Mouse (Mus musculus): ENCODE results near the gene Kcnb1. TPM values are rescaled to one million over a fixed set of nuclear protein-coding genes. Genes with fewer than 3 reads are reported as not detected.

Kcnb1 gene
- polyA plus RNA-seq, 1 experiment from 2014 or later, result 1.3 TPM

GRCm38 (mm10) chr2:167062965-167063880, 126.7 kb downstream of the Kcnb1 start, which contains the start of gene Znfx1:
Znfx1 (minus strand) TSS chr2:167063015.
- Histone ChIP-seq H3K36me3 (peaks cover 28% of the 10 kb centered on the region), H3K27ac (peak within 1 kb of the TSS; percentile 91), H3K9me3 (no peaks in the 10 kb centered on the region), H3K4me3 (peak within 1 kb of the TSS; percentile 86), H3K9ac (peak within 1 kb of the TSS; percentile 89), H3K4me2 (replicated peaks) (peak within 1 kb of the TSS; percentile 79), H3K4me1 (peaks cover 33% of the 10 kb centered on the region), H3K27me3 (no peaks in the 10 kb centered on the region)
- ATAC-seq (ENCODE audit: insufficient number of reproducible peaks, insufficient read depth, low FRiP score, low TSS enrichment), result peak; percentile 91
- WGBS, result under 1% methylated on average over 52 of the region's 57 CpGs

- Histone ChIP-seq H3K27me3 (no peaks in the 10 kb centered on the region), H3K9me3 (no peaks in the 10 kb centered on the region), H3K4me3 (peak overlapping the region; percentile 86), H3K36me3 (peaks cover 31% of the 10 kb centered on the region), H3K4me2 (replicated peaks) (peak overlapping the region; percentile 79), H3K4me1 (peaks cover 33% of the 10 kb centered on the region), H3K9ac (peak overlapping the region; percentile 89), H3K27ac (peak overlapping the region; percentile 91)
- under 1% methylated on average over 48 of the region's 60 CpGs for WGBS
- peak; percentile 82 for ATAC-seq (ENCODE audit: insufficient number of reproducible peaks, insufficient read depth, low FRiP score, low TSS enrichment)
These were observed 127.5 kb downstream of the Kcnb1 start for GRCm38 (mm10) chr2:167062497-167062911.

- 27% methylated on average over 11 of the region's 11 CpGs for WGBS
- Histone ChIP-seq H3K4me2 (replicated peaks) (peak overlapping the region; percentile 79), H3K4me3 (peak overlapping the region; percentile 86), H3K9ac (peak overlapping the region; percentile 89), H3K4me1 (peaks cover 33% of the 10 kb centered on the region), H3K9me3 (no peaks in the 10 kb centered on the region), H3K27me3 (no peaks in the 10 kb centered on the region), H3K36me3 (peaks cover 40% of the 10 kb centered on the region), H3K27ac (no peak overlapping the region)
- ATAC-seq (ENCODE audit: insufficient number of reproducible peaks, insufficient read depth, low FRiP score, low TSS enrichment), result no peak
These were observed 128.4 kb downstream of the Kcnb1 start for GRCm38 (mm10) chr2:167061381-167062034.

- peaks cover 40% of the 10 kb centered on the region for H3K36me3 ChIP-seq
- H3K4me2 ChIP-seq (replicated peaks), result 0 out of 2 replicates have a peak overlapping the region, but pooled peaks have one; percentile 1
- peaks cover 30% of the 10 kb centered on the region for H3K4me1 ChIP-seq
- peak overlapping the region; percentile 43 for H3K9ac ChIP-seq
- H3K27me3 ChIP-seq, result no peaks in the 10 kb centered on the region
- no peak overlapping the region for H3K4me3 ChIP-seq
- no peaks in the 10 kb centered on the region for H3K9me3 ChIP-seq
- ATAC-seq (ENCODE audit: insufficient number of reproducible peaks, insufficient read depth, low FRiP score, low TSS enrichment), result no peak
- no peak overlapping the region for H3K27ac ChIP-seq
These were observed 129.2 kb downstream of the Kcnb1 start for GRCm38 (mm10) chr2:167060761-167061160.

GRCm38 (mm10) chr2:167060360-167060759, 129.6 kb downstream of the Kcnb1 start:
- H3K4me3 ChIP-seq, result no peak overlapping the region
- 61% methylated on average over 3 of the region's 3 CpGs for WGBS
- H3K27me3 ChIP-seq, result no peaks in the 10 kb centered on the region
- H3K36me3 ChIP-seq, result peaks cover 40% of the 10 kb centered on the region
- H3K9me3 ChIP-seq, result no peaks in the 10 kb centered on the region
- H3K27ac ChIP-seq, result no peak overlapping the region
- no peak for ATAC-seq (ENCODE audit: insufficient number of reproducible peaks, insufficient read depth, low FRiP score, low TSS enrichment)
- H3K4me2 ChIP-seq (replicated peaks), result 0 out of 2 replicates have a peak overlapping the region, but pooled peaks have one; percentile 1
- H3K9ac ChIP-seq, result peak overlapping the region; percentile 43
- H3K4me1 ChIP-seq, result peaks cover 26% of the 10 kb centered on the region

- no peak overlapping the region for H3K4me2 ChIP-seq (replicated peaks)
- no peak overlapping the region for H3K9ac ChIP-seq
These were observed 130.0 kb downstream of the Kcnb1 start for GRCm38 (mm10) chr2:167059960-167060359.

GRCm38 (mm10) chr2:167059536-167059935, 130.4 kb downstream of the Kcnb1 start:
- H3K27ac ChIP-seq, result no peak overlapping the region
- H3K4me1 ChIP-seq, result peaks cover 18% of the 10 kb centered on the region
- WGBS, result 55% methylated on average over 8 of the region's 8 CpGs
- H3K36me3 ChIP-seq, result peaks cover 40% of the 10 kb centered on the region
- no peak for ATAC-seq (ENCODE audit: insufficient number of reproducible peaks, insufficient read depth, low FRiP score, low TSS enrichment)
- H3K9me3 ChIP-seq, result no peaks in the 10 kb centered on the region
- H3K4me3 ChIP-seq, result no peak overlapping the region
- H3K27me3 ChIP-seq, result no peaks in the 10 kb centered on the region
- no peak overlapping the region for H3K4me2 ChIP-seq (replicated peaks)
- no peak overlapping the region for H3K9ac ChIP-seq

More at GRCm38 (mm10) chr2:167059960-167060359, 130.0 kb downstream of the Kcnb1 start:
- 71% methylated on average over 12 of the region's 12 CpGs for whole genome bisulfite sequencing
- H3K36me3 ChIP-seq, result peaks cover 40% of the 10 kb centered on the region
- ATAC-seq (ENCODE audit: insufficient number of reproducible peaks, insufficient read depth, low FRiP score, low TSS enrichment), result no peak
- H3K9me3 ChIP-seq, result no peaks in the 10 kb centered on the region
- no peaks in the 10 kb centered on the region for H3K27me3 ChIP-seq
- peaks cover 22% of the 10 kb centered on the region for H3K4me1 ChIP-seq
- no peak overlapping the region for H3K4me3 ChIP-seq
- H3K27ac ChIP-seq, result no peak overlapping the region

GRCm38 (mm10) chr2:167058814-167059387, 131.1 kb downstream of the Kcnb1 start:
- Histone ChIP-seq H3K27ac (no peak overlapping the region), H3K9me3 (no peaks in the 10 kb centered on the region), H3K36me3 (peaks cover 44% of the 10 kb centered on the region), H3K4me1 (peaks cover 18% of the 10 kb centered on the region), H3K4me3 (no peak overlapping the region), H3K27me3 (no peaks in the 10 kb centered on the region), H3K9ac (no peak overlapping the region), H3K4me2 (replicated peaks) (no peak overlapping the region)
- no peak for ATAC-seq (ENCODE audit: insufficient number of reproducible peaks, insufficient read depth, low FRiP score, low TSS enrichment)
- WGBS, result 62% methylated on average over 3 of the region's 3 CpGs

- no peak for ATAC-seq (ENCODE audit: insufficient number of reproducible peaks, insufficient read depth, low FRiP score, low TSS enrichment)
- no peak overlapping the region for H3K9ac ChIP-seq
- WGBS, result 31% methylated on average over 3 of the region's 3 CpGs
These were observed 131.8 kb downstream of the Kcnb1 start for GRCm38 (mm10) chr2:167058201-167058600.

GRCm38 (mm10) chr2:167056942-167057323, 133.0 kb downstream of the Kcnb1 start:
- no peak overlapping the region for H3K9ac ChIP-seq
- peaks cover 52% of the 10 kb centered on the region for H3K36me3 ChIP-seq
- ATAC-seq (ENCODE audit: insufficient number of reproducible peaks, insufficient read depth, low FRiP score, low TSS enrichment), result no peak
- WGBS, result 93% methylated on average over 5 of the region's 5 CpGs
- no peak overlapping the region for H3K4me3 ChIP-seq
- H3K27ac ChIP-seq, result no peak overlapping the region
- H3K27me3 ChIP-seq, result no peaks in the 10 kb centered on the region
- H3K4me2 ChIP-seq (replicated peaks), result no peak overlapping the region
- peaks cover 17% of the 10 kb centered on the region for H3K4me1 ChIP-seq
- no peaks in the 10 kb centered on the region for H3K9me3 ChIP-seq

More at GRCm38 (mm10) chr2:167058201-167058600, 131.8 kb downstream of the Kcnb1 start:
- Histone ChIP-seq H3K27me3 (no peaks in the 10 kb centered on the region), H3K4me3 (no peak overlapping the region), H3K27ac (no peak overlapping the region), H3K36me3 (peaks cover 44% of the 10 kb centered on the region), H3K4me1 (peaks cover 18% of the 10 kb centered on the region), H3K4me2 (replicated peaks) (no peak overlapping the region), H3K9me3 (no peaks in the 10 kb centered on the region)

- no peak for ATAC-seq (ENCODE audit: insufficient number of reproducible peaks, insufficient read depth, low FRiP score, low TSS enrichment)
These were observed 133.6 kb downstream of the Kcnb1 start for GRCm38 (mm10) chr2:167056210-167056941.

More at GRCm38 (mm10) chr2:167056210-167056941, 133.6 kb downstream of the Kcnb1 start:
- peaks cover 57% of the 10 kb centered on the region for H3K36me3 ChIP-seq
- H3K4me1 ChIP-seq, result peaks cover 12% of the 10 kb centered on the region
- no peaks in the 10 kb centered on the region for H3K9me3 ChIP-seq
- 94% methylated on average over 15 of the region's 15 CpGs for WGBS
- H3K27ac ChIP-seq, result no peak overlapping the region
- no peak overlapping the region for H3K4me2 ChIP-seq (replicated peaks)
- H3K9ac ChIP-seq, result no peak overlapping the region
- no peaks in the 10 kb centered on the region for H3K27me3 ChIP-seq
- H3K4me3 ChIP-seq, result no peak overlapping the region
